Mouse (Mus musculus): ENCODE data around the gene Mical1. TPM values are rescaled to one million over a fixed set of nuclear protein-coding genes. Genes with fewer than 3 reads are reported as not detected.

The Mical1 gene
- 4.3 and 4.8 TPM in 2 replicates for polyA plus RNA-seq (2015; fragmentation: Nextera tagmentation; extraction: Ambion mirVana)

DNA sequence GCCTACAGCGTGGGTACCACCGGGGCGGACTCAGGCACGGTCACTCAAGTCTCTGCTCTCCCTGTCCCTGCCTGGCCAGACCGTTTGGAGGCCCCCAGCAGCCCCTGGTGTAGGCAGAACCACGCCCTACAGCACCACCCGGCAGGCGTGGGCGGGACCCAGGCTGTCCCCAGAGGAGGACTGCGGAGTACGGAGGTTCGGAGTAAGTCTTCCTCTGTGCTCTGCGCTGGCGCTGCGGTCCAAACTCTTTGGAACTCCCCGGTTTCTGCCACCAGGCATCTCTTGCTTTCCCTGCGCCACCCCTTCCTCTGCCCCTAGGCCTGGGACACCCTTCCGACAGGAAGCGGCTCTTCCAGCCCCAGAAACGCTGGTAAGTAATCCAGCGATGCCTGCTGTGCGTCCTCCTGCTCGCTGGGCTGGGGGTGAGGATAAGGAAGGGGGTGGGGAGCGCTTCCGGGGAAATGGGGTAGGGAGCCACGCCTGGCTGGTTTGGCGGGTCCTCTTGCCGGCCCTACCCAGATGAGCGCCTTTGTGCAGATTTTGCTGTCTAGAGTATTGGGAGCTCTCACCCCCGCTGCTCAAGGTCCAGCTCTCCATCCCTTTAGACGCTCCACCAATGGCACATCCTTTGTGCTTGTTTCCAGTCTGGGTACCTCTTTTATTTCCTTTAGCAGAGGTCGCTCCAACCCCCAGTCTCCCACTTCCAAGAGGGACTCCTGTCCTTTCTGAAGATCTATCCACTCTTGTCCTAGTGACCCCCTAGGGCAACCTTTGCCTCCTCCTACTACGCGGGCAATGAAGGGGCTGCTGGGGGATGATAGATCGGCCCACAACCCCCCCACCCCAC, at the start of gene Mical1:
Gene Mical1, plus strand, starts transcription at position 144 of the 847 bp plus-strand sequence.
- H3K27ac ChIP-seq (replicated peaks) = peak within 1 kb of the TSS; percentile 57
- H3K9ac ChIP-seq = peak within 1 kb of the TSS; percentile 55
- peaks cover 65% of the 10 kb centered on the region for H3K4me1 ChIP-seq (replicated peaks)

GRCm38 (mm10) chr10:41426368-41426767, 49.7 kb upstream of the Mical1 start:
- no peak for ATAC-seq (ENCODE audit: insufficient read depth)
- Histone ChIP-seq H3K36me3 (replicated peaks) (no peaks in the 10 kb centered on the region), H3K4me2 (no peak overlapping the region), H3K27me3 (no peaks in the 10 kb centered on the region), H3K27ac (replicated peaks) (no peak overlapping the region), H3K4me3 (replicated peaks) (no peak overlapping the region), H3K4me1 (replicated peaks) (no peaks in the 10 kb centered on the region), H3K9ac (no peak overlapping the region), H3K9me3 (replicated peaks) (no peaks in the 10 kb centered on the region)
- WGBS (ENCODE audit: insufficient replicate concordance) = 50% methylated on average over 6 of the region's 6 CpGs

More for the DNA sequence above, at the start of gene Mical1:
- Histone ChIP-seq H3K36me3 (replicated peaks) (no peaks in the 10 kb centered on the region), H3K4me3 (replicated peaks) (peak within 1 kb of the TSS; percentile 61), H3K4me2 (peak within 1 kb of the TSS; percentile 92), H3K27me3 (peaks cover 37% of the 10 kb centered on the region), H3K9me3 (replicated peaks) (no peaks in the 10 kb centered on the region)
- ATAC-seq (ENCODE audit: insufficient read depth) = peak; percentile 61
- 0% methylated on average over 35 of the region's 35 CpGs for WGBS (ENCODE audit: insufficient replicate concordance)

- WGBS (ENCODE audit: insufficient replicate concordance) = 23% methylated on average over 4 of the region's 4 CpGs
- Histone ChIP-seq H3K4me3 (replicated peaks) (no peak overlapping the region), H3K27ac (replicated peaks) (no peak overlapping the region), H3K9me3 (replicated peaks) (no peaks in the 10 kb centered on the region), H3K36me3 (replicated peaks) (no peaks in the 10 kb centered on the region), H3K4me2 (no peak overlapping the region), H3K9ac (no peak overlapping the region), H3K4me1 (replicated peaks) (no peaks in the 10 kb centered on the region), H3K27me3 (peaks cover 7% of the 10 kb centered on the region)
- ATAC-seq (ENCODE audit: insufficient read depth) = no peak
These were observed 41.5 kb upstream of the Mical1 start for GRCm38 (mm10) chr10:41434624-41435023.

DNA sequence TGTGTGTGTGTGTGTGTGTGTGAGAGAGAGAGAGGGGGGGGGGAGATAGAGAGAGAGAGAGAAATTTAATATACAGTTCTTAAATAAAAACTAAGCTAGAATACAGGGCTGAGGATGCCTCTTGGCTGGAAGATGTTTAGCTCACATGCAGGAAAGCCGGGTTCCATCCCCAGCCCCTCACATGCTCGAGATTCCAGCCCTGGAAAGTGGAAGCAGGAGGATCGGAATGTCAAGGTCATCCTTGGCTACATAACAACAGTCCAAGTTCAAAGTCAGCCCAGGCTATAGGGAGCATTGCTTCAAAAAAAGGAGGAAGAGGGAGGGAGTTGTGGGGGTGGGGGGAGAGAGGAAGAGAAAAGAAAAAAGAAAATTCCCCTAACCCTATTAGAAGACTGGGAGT, 41.0 kb upstream of the Mical1 start:
- no peak overlapping the region for H3K27ac ChIP-seq (replicated peaks)
- no peaks in the 10 kb centered on the region for H3K9me3 ChIP-seq (replicated peaks)
- H3K4me2 ChIP-seq = no peak overlapping the region
- no peaks in the 10 kb centered on the region for H3K4me1 ChIP-seq (replicated peaks)
- 29% methylated on average over 3 of the region's 3 CpGs for WGBS (ENCODE audit: insufficient replicate concordance)
- H3K4me3 ChIP-seq (replicated peaks) = no peak overlapping the region
- peaks cover 7% of the 10 kb centered on the region for H3K27me3 ChIP-seq
- no peaks in the 10 kb centered on the region for H3K36me3 ChIP-seq (replicated peaks)
- no peak overlapping the region for H3K9ac ChIP-seq
- no peak for ATAC-seq (ENCODE audit: insufficient read depth)

DNA sequence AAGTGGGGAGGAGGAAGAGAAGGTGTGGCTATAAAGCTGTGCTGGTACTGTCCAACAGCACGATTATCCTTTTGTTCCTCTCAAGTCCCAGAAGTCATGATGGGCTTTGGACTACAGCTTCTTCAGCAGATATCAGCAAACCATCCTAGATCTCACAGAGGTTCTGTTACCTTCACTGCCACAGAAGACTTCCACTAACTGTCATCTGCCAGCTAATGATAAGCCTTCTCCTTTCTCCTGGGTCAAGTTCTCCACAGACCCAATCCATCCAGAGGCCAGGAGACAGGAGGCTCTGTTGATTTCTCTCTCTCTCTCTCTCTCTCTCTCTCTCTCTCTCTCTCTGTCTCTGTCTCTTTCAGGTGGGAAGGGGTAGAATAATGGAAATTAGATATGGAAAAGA, 27.9 kb upstream of the Mical1 start:
- ATAC-seq (ENCODE audit: insufficient read depth) = no peak
- 26% methylated on average over 1 of the region's 1 CpGs for WGBS (ENCODE audit: insufficient replicate concordance)
- Histone ChIP-seq H3K9me3 (replicated peaks) (no peaks in the 10 kb centered on the region), H3K4me1 (replicated peaks) (peaks cover 41% of the 10 kb centered on the region), H3K4me2 (peak overlapping the region; percentile 2; the same call in 1 of the 2 replicates), H3K27ac (replicated peaks) (no peak overlapping the region), H3K9ac (0 out of 2 replicates have a peak overlapping the region, but pooled peaks have one; percentile 1), H3K27me3 (no peaks in the 10 kb centered on the region), H3K36me3 (replicated peaks) (peaks cover 12% of the 10 kb centered on the region; the same call in 1 of the 2 replicates), H3K4me3 (replicated peaks) (no peak overlapping the region)

- Histone ChIP-seq H3K27ac (replicated peaks) (peak overlapping the region; percentile 87), H3K27me3 (no peaks in the 10 kb centered on the region), H3K9ac (peak overlapping the region; percentile 97), H3K4me3 (replicated peaks) (peak overlapping the region; percentile 85), H3K36me3 (replicated peaks) (peaks cover 12% of the 10 kb centered on the region; the same call in 1 of the 2 replicates), H3K4me1 (replicated peaks) (peaks cover 41% of the 10 kb centered on the region), H3K9me3 (replicated peaks) (no peaks in the 10 kb centered on the region), H3K4me2 (peak overlapping the region; percentile 90)
- ATAC-seq (ENCODE audit: insufficient read depth) = peak; percentile 26; the same call in 1 of the 2 replicates
- 12% methylated on average over 14 of the region's 14 CpGs for WGBS (ENCODE audit: insufficient replicate concordance)
These were observed 26.4 kb upstream of the Mical1 start for GRCm38 (mm10) chr10:41449684-41450083.

DNA sequence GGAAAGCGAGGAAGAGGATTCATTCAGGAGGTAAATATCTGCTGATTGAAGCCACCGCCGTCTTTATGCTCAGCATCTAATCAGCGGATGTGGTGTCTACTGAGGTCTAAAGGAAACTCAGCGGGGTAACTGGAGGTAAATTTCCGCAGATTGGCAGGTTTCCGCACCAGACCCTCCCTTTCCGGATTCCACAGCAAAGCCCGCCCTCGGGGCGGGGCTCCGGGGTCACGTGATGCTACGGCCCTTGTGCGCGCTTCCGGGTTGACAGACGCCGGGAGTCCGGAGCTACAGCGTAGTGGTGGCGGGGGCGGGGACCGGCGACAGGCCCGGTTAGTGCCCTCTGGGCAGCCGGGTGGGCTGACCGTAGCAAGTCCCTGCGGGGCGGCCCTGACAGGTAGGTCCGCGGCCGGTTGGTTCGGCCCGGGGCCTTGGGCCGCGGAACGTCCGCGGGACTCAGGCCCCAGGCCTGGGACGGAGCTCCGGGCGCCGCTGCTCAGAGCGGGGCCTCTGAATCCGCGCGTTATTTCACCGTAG, 25.9 kb upstream of the Mical1 start, which contains the start of gene Zbtb24:
Gene Zbtb24, plus strand, starts transcription at position 247 of the 534 bp plus-strand sequence.
- peaks cover 41% of the 10 kb centered on the region for H3K4me1 ChIP-seq (replicated peaks)
- peak within 1 kb of the TSS; percentile 97 for H3K9ac ChIP-seq
- peak within 1 kb of the TSS; percentile 87 for H3K27ac ChIP-seq (replicated peaks)
- peak; percentile 95 for ATAC-seq (ENCODE audit: insufficient read depth)
- peaks cover 16% of the 10 kb centered on the region; the same call in 1 of the 2 replicates for H3K36me3 ChIP-seq (replicated peaks)
- H3K4me3 ChIP-seq (replicated peaks) = peak within 1 kb of the TSS; percentile 85
- peak within 1 kb of the TSS; percentile 90 for H3K4me2 ChIP-seq
- H3K27me3 ChIP-seq = no peaks in the 10 kb centered on the region
- no peaks in the 10 kb centered on the region for H3K9me3 ChIP-seq (replicated peaks)
- under 1% methylated on average over 49 of the region's 49 CpGs for WGBS (ENCODE audit: insufficient replicate concordance)

DNA sequence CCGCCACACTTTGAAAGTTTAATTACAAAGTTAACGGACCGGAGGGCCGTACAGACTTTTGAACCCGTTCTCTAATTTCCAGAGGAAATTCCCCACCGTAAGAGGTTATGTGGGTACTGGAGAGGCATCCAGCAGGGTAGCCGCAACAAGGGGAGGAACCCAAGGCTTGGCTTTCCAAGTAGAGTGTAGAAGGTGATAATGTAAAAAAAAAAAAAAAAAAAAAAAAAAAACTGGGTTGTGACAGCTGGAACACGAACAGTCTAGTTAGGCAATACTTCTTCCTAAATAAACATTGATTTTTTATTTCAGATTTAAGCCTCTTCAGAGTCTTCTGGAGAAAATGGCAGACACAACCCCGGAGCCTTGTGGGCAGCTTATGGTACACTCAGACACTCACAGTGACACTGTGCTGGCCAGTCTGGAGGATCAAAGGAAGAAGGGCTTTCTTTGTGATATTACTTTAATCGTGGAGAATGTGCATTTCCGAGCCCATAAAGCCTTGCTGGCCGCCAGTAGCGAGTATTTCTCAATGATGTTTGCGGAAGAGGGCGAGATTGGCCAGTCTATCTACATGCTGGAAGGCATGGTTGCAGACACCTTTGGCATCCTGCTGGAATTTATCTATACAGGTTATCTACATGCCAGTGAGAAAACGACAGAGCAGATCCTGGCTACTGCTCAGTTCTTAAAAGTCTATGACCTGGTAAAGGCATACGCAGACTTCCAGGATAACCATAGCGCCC, 25.2 kb upstream of the Mical1 start:
- WGBS (ENCODE audit: insufficient replicate concordance) = 44% methylated on average over 18 of the region's 18 CpGs
- Histone ChIP-seq H3K4me3 (replicated peaks) (peak overlapping the region; percentile 85), H3K9ac (peak overlapping the region; percentile 97), H3K9me3 (replicated peaks) (no peaks in the 10 kb centered on the region), H3K4me1 (replicated peaks) (peaks cover 44% of the 10 kb centered on the region), H3K36me3 (replicated peaks) (peaks cover 22% of the 10 kb centered on the region), H3K4me2 (peak overlapping the region; percentile 90), H3K27ac (replicated peaks) (peak overlapping the region; percentile 87), H3K27me3 (no peaks in the 10 kb centered on the region)
- ATAC-seq (ENCODE audit: insufficient read depth) = no peak

DNA sequence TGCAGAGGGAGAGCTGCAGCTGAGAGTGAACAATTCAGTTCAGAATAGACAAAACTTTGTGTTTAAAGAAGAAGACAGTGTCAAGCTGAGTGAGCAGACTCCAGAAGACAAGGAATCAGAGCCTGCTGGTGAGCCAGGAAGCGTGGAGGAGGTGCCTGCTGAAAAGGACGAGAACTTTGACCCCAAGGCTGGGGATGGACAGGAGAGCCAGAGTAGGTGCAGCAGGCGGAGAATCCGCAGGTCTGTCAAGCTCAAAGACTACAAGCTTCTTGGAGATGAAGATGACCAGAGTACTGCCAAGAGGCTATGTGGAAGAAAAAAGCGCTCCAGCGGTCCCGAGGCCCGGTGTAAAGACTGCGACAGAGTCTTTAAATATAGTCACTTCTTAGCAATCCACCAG, 24.5 kb upstream of the Mical1 start:
- H3K4me2 ChIP-seq = peak overlapping the region; percentile 90; the same call in 1 of the 2 replicates
- H3K27me3 ChIP-seq = no peaks in the 10 kb centered on the region
- no peaks in the 10 kb centered on the region for H3K9me3 ChIP-seq (replicated peaks)
- H3K4me1 ChIP-seq (replicated peaks) = peaks cover 49% of the 10 kb centered on the region
- H3K36me3 ChIP-seq (replicated peaks) = peaks cover 29% of the 10 kb centered on the region
- 89% methylated on average over 9 of the region's 9 CpGs for WGBS (ENCODE audit: insufficient replicate concordance)
- H3K27ac ChIP-seq (replicated peaks) = 0 out of 2 replicates have a peak overlapping the region, but pooled peaks have one; percentile 9
- ATAC-seq (ENCODE audit: insufficient read depth) = no peak
- H3K9ac ChIP-seq = no peak overlapping the region
- H3K4me3 ChIP-seq (replicated peaks) = no peak overlapping the region

DNA sequence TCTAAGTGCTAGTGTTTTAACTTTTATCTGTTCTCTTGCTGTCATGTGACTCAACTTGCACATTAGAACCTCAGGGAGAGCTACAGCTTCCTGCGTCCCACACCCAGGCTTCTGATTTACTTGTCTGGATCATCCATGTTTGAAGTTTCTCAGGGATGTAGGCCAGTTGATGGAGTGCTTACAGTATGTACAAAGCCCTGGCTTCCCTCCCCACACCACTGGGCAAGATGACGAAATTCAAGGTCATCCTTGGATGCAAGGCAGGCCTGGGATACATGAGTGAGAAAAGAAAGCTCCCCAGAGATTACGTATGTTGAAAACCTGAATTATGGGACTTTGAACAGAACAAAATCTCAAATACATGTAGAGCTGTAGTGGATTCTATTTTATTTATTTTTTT, 23.3 kb upstream of the Mical1 start:
- Histone ChIP-seq H3K4me2 (no peak overlapping the region), H3K9me3 (replicated peaks) (no peaks in the 10 kb centered on the region), H3K4me3 (replicated peaks) (no peak overlapping the region), H3K27me3 (no peaks in the 10 kb centered on the region), H3K27ac (replicated peaks) (no peak overlapping the region), H3K4me1 (replicated peaks) (peaks cover 49% of the 10 kb centered on the region), H3K36me3 (replicated peaks) (peaks cover 36% of the 10 kb centered on the region), H3K9ac (no peak overlapping the region)
- 81% methylated on average over 3 of the region's 3 CpGs for WGBS (ENCODE audit: insufficient replicate concordance)
- no peak for ATAC-seq (ENCODE audit: insufficient read depth)

- no peak for ATAC-seq (ENCODE audit: insufficient read depth)
- 79% methylated on average over 4 of the region's 4 CpGs for WGBS (ENCODE audit: insufficient replicate concordance)
- Histone ChIP-seq H3K4me1 (replicated peaks) (peaks cover 8% of the 10 kb centered on the region), H3K36me3 (replicated peaks) (peaks cover 47% of the 10 kb centered on the region), H3K4me2 (no peak overlapping the region), H3K27me3 (no peaks in the 10 kb centered on the region), H3K9ac (no peak overlapping the region), H3K4me3 (replicated peaks) (no peak overlapping the region), H3K9me3 (replicated peaks) (no peaks in the 10 kb centered on the region), H3K27ac (replicated peaks) (no peak overlapping the region)
These were observed 16.1 kb upstream of the Mical1 start for GRCm38 (mm10) chr10:41459990-41460389.

Measured in liver, embryonic 15.5 days (tissue).